Mouse (Mus musculus): ENCODE data around the gene Mfsd11. TPM values are rescaled to one million over a fixed set of nuclear protein-coding genes. Genes with fewer than 3 reads are reported as not detected.
A peak's percentile ranks its signal among the peaks of the same experiment; 100 is the strongest.

Mfsd11 gene
- polyA plus RNA-seq, 1 experiment from 2014 or later: 32.2 TPM

- H3K4me2 ChIP-seq: no peak overlapping the region
- ATAC-seq (ENCODE audit: extremely low read depth, insufficient number of reproducible peaks, low FRiP score, low TSS enrichment): no peak
- no peaks in the 10 kb centered on the region for H3K27me3 ChIP-seq (replicated peaks)
- H3K4me3 ChIP-seq: no peak overlapping the region
- H3K9me3 ChIP-seq: no peaks in the 10 kb centered on the region
- peaks cover 85% of the 10 kb centered on the region for H3K36me3 ChIP-seq
- H3K4me1 ChIP-seq: peaks cover 26% of the 10 kb centered on the region
- H3K27ac ChIP-seq (replicated peaks): peak overlapping the region; percentile 50
- peak overlapping the region; percentile 44; the same call in 1 of the 2 replicates for H3K9ac ChIP-seq
- 52% methylated on average over 3 of the region's 3 CpGs for WGBS
These were observed 15.9 kb downstream of the Mfsd11 start for GRCm38 (mm10) chr11:116868129-116868528.

GRCm38 (mm10) chr11:116869223-116869622 lies 17.0 kb downstream of the Mfsd11 start:
- peak overlapping the region; percentile 14; the same call in 1 of the 2 replicates for H3K9ac ChIP-seq
- no peaks in the 10 kb centered on the region for H3K27me3 ChIP-seq (replicated peaks)
- no peak overlapping the region for H3K4me3 ChIP-seq
- peaks cover 87% of the 10 kb centered on the region for H3K36me3 ChIP-seq
- no peak overlapping the region for H3K4me2 ChIP-seq
- 0 out of 2 replicates have a peak overlapping the region, but pooled peaks have one; percentile 10 for H3K27ac ChIP-seq (replicated peaks)
- ATAC-seq (ENCODE audit: extremely low read depth, insufficient number of reproducible peaks, low FRiP score, low TSS enrichment): no peak
- peaks cover 20% of the 10 kb centered on the region for H3K4me1 ChIP-seq
- WGBS: 60% methylated on average over 8 of the region's 8 CpGs
- H3K9me3 ChIP-seq: no peaks in the 10 kb centered on the region

- peaks cover 91% of the 10 kb centered on the region for H3K36me3 ChIP-seq
These were observed 17.4 kb downstream of the Mfsd11 start for GRCm38 (mm10) chr11:116869641-116870040.

GRCm38 (mm10) chr11:116871538-116871937 lies 19.3 kb downstream of the Mfsd11 start:
- H3K4me2 ChIP-seq: no peak overlapping the region
- H3K4me1 ChIP-seq: peaks cover 11% of the 10 kb centered on the region
- no peaks in the 10 kb centered on the region for H3K9me3 ChIP-seq
- H3K9ac ChIP-seq: no peak overlapping the region
- H3K27me3 ChIP-seq (replicated peaks): no peaks in the 10 kb centered on the region
- H3K27ac ChIP-seq (replicated peaks): no peak overlapping the region
- no peak overlapping the region for H3K4me3 ChIP-seq
- no peak for ATAC-seq (ENCODE audit: extremely low read depth, insufficient number of reproducible peaks, low FRiP score, low TSS enrichment)
- peaks cover 87% of the 10 kb centered on the region for H3K36me3 ChIP-seq
- WGBS: 87% methylated on average over 9 of the region's 9 CpGs

More at GRCm38 (mm10) chr11:116869641-116870040, 17.4 kb downstream of the Mfsd11 start:
- no peak overlapping the region for H3K9ac ChIP-seq
- peaks cover 16% of the 10 kb centered on the region for H3K4me1 ChIP-seq
- WGBS: 61% methylated on average over 4 of the region's 4 CpGs
- no peak for ATAC-seq (ENCODE audit: extremely low read depth, insufficient number of reproducible peaks, low FRiP score, low TSS enrichment)
- H3K27me3 ChIP-seq (replicated peaks): no peaks in the 10 kb centered on the region
- H3K4me3 ChIP-seq: no peak overlapping the region
- 0 out of 2 replicates have a peak overlapping the region, but pooled peaks have one; percentile 10 for H3K27ac ChIP-seq (replicated peaks)
- H3K9me3 ChIP-seq: no peaks in the 10 kb centered on the region
- H3K4me2 ChIP-seq: no peak overlapping the region

GRCm38 (mm10) chr11:116873987-116874386 lies 21.7 kb downstream of the Mfsd11 start:
- Histone ChIP-seq H3K36me3 (peaks cover 64% of the 10 kb centered on the region), H3K27me3 (replicated peaks) (no peaks in the 10 kb centered on the region), H3K4me3 (no peak overlapping the region), H3K27ac (replicated peaks) (no peak overlapping the region), H3K9me3 (no peaks in the 10 kb centered on the region), H3K9ac (no peak overlapping the region), H3K4me2 (no peak overlapping the region), H3K4me1 (peaks cover 5% of the 10 kb centered on the region)
- WGBS: 88% methylated on average over 20 of the region's 20 CpGs
- ATAC-seq (ENCODE audit: extremely low read depth, insufficient number of reproducible peaks, low FRiP score, low TSS enrichment): no peak

GRCm38 (mm10) chr11:116878454-116878853 lies 26.2 kb downstream of the Mfsd11 start:
- no peaks in the 10 kb centered on the region for H3K9me3 ChIP-seq
- no peaks in the 10 kb centered on the region for H3K27me3 ChIP-seq (replicated peaks)
- H3K36me3 ChIP-seq: peaks cover 24% of the 10 kb centered on the region
- no peaks in the 10 kb centered on the region for H3K4me1 ChIP-seq
- no peak overlapping the region for H3K4me2 ChIP-seq
- WGBS: 85% methylated on average over 8 of the region's 8 CpGs
- no peak overlapping the region for H3K4me3 ChIP-seq
- no peak for ATAC-seq (ENCODE audit: extremely low read depth, insufficient number of reproducible peaks, low FRiP score, low TSS enrichment)
- no peak overlapping the region for H3K27ac ChIP-seq (replicated peaks)
- no peak overlapping the region for H3K9ac ChIP-seq

GRCm38 (mm10) chr11:116880839-116881238 lies 28.6 kb downstream of the Mfsd11 start:
- ATAC-seq (ENCODE audit: extremely low read depth, insufficient number of reproducible peaks, low FRiP score, low TSS enrichment): no peak
- no peaks in the 10 kb centered on the region for H3K9me3 ChIP-seq
- WGBS: 70% methylated on average over 7 of the region's 7 CpGs

GRCm38 (mm10) chr11:116881440-116881839 lies 29.2 kb downstream of the Mfsd11 start:
- Histone ChIP-seq H3K9ac (no peak overlapping the region), H3K36me3 (no peaks in the 10 kb centered on the region), H3K4me3 (no peak overlapping the region), H3K27ac (replicated peaks) (no peak overlapping the region), H3K4me2 (no peak overlapping the region), H3K4me1 (peaks cover 8% of the 10 kb centered on the region), H3K27me3 (replicated peaks) (peaks cover 15% of the 10 kb centered on the region), H3K9me3 (no peaks in the 10 kb centered on the region)
- 75% methylated on average over 5 of the region's 5 CpGs for WGBS
- ATAC-seq (ENCODE audit: extremely low read depth, insufficient number of reproducible peaks, low FRiP score, low TSS enrichment): no peak

More at GRCm38 (mm10) chr11:116880839-116881238, 28.6 kb downstream of the Mfsd11 start:
- H3K4me2 ChIP-seq: no peak overlapping the region
- no peak overlapping the region for H3K9ac ChIP-seq
- peaks cover 5% of the 10 kb centered on the region for H3K4me1 ChIP-seq
- peaks cover 2% of the 10 kb centered on the region for H3K36me3 ChIP-seq
- H3K27ac ChIP-seq (replicated peaks): no peak overlapping the region
- no peak overlapping the region for H3K4me3 ChIP-seq
- peaks cover 9% of the 10 kb centered on the region; the same call in 1 of the 2 replicates for H3K27me3 ChIP-seq (replicated peaks)

GRCm38 (mm10) chr11:116882446-116882845 lies 30.2 kb downstream of the Mfsd11 start:
- Histone ChIP-seq H3K27me3 (replicated peaks) (peaks cover 25% of the 10 kb centered on the region), H3K4me1 (peaks cover 8% of the 10 kb centered on the region), H3K4me2 (no peak overlapping the region), H3K36me3 (no peaks in the 10 kb centered on the region), H3K9ac (no peak overlapping the region), H3K27ac (replicated peaks) (no peak overlapping the region), H3K9me3 (no peaks in the 10 kb centered on the region), H3K4me3 (no peak overlapping the region)
- no peak for ATAC-seq (ENCODE audit: extremely low read depth, insufficient number of reproducible peaks, low FRiP score, low TSS enrichment)
- 72% methylated on average over 10 of the region's 10 CpGs for WGBS

- Histone ChIP-seq H3K27me3 (replicated peaks) (peaks cover 40% of the 10 kb centered on the region), H3K9ac (no peak overlapping the region), H3K4me2 (no peak overlapping the region), H3K36me3 (no peaks in the 10 kb centered on the region), H3K4me3 (no peak overlapping the region), H3K4me1 (peaks cover 8% of the 10 kb centered on the region), H3K27ac (replicated peaks) (no peak overlapping the region), H3K9me3 (no peaks in the 10 kb centered on the region)
- ATAC-seq (ENCODE audit: extremely low read depth, insufficient number of reproducible peaks, low FRiP score, low TSS enrichment): no peak
- 73% methylated on average over 6 of the region's 6 CpGs for WGBS
These were observed 31.8 kb downstream of the Mfsd11 start for GRCm38 (mm10) chr11:116884061-116884460.

GRCm38 (mm10) chr11:116885275-116886151 lies 33.3 kb downstream of the Mfsd11 start:
- 3% methylated on average over 28 of the region's 28 CpGs for WGBS

More at GRCm38 (mm10) chr11:116885275-116886151, 33.3 kb downstream of the Mfsd11 start:
- Histone ChIP-seq H3K27ac (replicated peaks) (no peak overlapping the region), H3K9ac (peak overlapping the region; percentile 70), H3K36me3 (no peaks in the 10 kb centered on the region), H3K27me3 (replicated peaks) (peaks cover 52% of the 10 kb centered on the region), H3K9me3 (no peaks in the 10 kb centered on the region), H3K4me2 (peak overlapping the region; percentile 71), H3K4me3 (peak overlapping the region; percentile 44), H3K4me1 (peaks cover 8% of the 10 kb centered on the region)
- no peak for ATAC-seq (ENCODE audit: extremely low read depth, insufficient number of reproducible peaks, low FRiP score, low TSS enrichment)
